Mouse (Mus musculus): ENCODE measurements at regions not wholly inside any gene's neighbourhood (a gene's known extent, or its start where the extent isn't known, plus 50 kb on each side); places are given as distances from the start of the nearest gene placed in this dataset.
"Not testable (repeated sequence)": the region's sequence is repeated elsewhere in the genome, so short reads cannot be mapped to it uniquely, and the experiment has no call there.

DNA sequence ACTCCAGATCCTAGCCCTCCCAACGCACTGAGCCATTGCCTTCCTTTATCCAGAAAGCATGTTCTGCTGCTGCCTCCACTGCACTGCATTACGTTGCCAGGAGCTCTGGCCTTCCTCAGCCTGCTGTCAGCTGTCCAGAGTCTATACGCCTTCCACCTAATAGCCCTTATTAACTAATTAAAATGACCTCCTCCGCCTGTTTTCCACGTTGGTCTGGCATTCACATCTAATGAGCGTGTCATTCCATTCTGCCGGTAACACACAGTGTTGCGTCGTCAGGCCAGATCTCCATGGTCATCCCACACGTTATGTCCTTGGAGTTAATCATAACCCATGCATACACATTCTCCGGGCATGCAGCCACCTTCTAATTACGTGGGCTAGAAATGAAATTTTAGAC is 56.7 kb upstream of the Med4 start:
- DNase-seq (ENCODE audit: low read depth) = no peak

DNA sequence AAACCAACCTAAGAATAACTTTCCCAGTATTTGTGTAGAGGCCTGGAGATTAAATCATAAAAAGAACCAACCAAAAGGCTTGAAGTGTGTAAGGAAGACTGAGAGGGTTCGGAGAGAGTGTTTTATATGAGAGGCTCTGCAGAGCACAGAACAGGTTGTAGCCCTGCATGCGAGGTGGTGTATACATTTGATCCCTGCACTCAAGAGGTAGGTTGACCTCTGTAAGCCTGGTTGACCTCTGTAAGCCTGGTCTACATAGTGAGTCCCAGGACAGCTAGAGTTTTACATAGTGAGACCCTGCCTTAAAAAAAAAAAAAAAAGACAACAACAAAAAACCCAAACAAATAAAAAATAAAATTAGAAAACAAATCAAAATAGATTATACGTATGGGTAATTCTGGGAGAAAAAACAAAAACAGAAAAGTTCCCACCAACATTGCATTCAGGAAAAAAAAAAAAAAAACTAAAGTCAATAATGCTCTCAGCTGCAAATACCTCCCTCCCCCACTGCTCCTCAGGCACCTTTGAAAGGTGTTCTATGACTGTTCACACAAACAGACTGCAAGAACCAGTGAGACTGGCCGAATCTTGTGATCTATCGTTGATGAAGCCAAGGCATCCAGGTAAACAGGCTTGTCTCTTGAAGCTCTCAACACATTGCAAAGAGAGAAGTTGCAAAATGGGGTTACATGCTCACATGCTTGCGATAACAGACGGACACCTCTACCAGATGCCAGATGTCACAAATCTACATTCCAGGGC is 57.3 kb upstream of the Med4 start:
- no peak for DNase-seq (ENCODE audit: low read depth)

DNA sequence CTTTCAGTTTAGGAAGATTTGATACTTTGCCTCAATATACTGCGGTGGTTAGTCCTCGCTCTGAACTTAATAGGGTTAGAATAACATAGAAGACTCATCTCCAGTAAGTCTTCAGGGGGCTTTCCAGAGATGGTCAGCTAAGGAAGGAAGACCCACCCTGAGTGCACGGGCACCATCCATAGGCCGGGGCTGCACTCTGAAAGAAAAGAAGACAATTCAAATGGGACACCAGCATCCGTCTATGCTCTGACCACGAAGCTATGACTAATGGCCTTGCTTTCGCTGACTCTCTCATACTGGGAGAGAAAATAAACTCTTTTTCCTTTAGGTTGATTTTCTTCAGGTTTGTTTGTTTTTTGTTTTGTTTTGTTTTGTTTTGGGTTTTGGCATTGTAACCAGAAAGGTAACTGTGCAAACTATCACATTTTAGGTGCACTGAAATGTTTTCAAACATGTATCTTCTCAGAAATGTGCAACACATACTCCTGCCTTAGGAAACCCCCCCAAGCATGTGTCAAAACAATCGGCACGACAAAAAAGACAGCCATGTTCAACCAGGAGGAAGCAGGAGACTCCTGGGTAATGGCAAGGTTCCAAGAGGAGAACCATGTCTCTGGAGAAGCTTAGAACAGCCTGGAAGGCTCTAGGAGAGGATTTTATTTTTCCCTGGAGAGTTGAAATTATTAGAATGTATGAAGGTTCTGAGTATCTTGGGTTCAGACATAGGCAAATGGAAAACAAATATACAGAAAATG is 58.4 kb upstream of the Med4 start:
- no peak for DNase-seq (ENCODE audit: low read depth)

DNA sequence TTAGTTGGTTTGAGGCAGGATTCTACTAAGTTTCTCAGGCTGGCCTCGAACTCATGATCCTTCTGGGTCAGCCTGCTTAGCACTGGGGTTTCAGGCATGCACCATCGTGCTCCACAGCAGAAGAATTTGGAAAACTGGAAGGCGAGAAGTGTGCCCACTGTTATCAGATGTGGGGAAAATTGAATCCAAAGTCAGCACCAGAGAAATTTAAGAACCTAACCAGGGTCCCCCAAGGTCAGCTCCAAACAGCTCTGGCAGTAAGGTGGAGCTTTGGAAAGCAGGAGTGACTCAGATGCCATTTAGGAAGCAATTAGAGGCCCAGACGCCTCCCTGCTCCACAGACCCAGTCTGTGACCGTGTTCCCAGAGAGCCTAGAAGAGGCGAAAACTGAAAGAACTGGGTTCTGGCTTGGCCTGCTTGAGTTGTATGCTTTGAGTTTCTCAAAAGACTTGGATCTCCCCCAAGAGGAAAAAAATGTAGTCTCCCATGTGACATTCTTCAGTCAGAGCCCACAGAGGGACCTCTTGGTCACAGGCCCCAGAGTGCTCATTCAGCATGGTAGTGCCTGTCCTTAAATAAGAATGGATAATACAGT is 59.8 kb upstream of the Med4 start:
- DNase-seq (ENCODE audit: low read depth) = peak; percentile 91

DNA sequence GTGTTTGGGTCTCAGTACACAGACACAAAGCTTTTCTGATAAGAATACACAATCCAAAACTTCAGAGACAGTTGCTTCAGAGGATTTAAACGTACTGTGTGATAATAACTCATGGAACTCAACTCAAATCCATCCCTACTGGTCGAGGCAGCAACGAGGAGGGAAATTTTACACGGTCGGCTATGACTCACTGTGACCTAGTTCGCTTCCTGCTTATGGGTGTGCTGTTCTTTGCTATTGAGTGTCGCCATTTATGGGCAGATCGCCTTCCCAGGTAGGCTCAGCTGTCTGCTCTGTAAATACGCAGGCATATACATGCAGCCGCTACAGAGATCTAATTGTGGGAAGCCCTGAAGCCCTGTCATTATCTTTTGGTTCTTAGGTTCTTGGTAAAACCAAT is 60.7 kb upstream of the Med4 start:
- no peak for DNase-seq (ENCODE audit: low read depth)

DNA sequence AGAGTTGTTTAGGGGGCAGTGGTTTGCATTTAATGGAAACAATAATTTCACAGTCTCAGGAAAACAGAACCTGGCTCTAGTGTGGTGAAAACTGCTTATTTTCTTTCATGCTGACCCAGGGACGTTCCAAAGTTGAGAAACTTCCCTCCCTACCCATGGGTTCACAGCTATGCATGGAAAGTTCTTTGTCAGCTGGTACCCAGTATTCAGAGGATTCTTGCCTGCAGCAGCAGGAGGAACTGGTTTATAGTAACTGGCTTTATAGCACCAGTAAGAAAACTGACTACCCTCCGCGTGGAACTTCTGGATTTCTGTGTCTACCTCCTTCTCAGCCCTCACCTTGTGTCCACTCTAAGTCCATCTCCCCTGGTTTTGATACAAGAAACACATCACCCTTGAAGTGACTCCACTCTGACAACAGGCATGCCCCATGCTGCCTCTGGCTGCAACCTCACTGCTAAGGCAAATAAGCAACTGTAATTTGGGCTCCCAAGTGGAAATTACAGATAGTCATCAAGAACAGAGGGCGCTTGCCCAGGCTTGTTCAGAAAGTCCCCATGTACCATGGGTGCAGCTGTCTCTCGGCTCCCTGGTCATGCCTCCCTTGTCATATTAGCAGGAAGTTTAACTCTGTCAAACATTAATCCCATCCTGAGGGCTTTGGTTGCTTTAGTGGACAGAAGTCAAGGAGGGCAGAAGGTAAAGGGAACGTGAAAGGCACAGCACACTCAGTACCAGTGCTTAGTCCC is 60.6 kb upstream of the Itm2b start:
- no peak for DNase-seq (ENCODE audit: low read depth)

DNA sequence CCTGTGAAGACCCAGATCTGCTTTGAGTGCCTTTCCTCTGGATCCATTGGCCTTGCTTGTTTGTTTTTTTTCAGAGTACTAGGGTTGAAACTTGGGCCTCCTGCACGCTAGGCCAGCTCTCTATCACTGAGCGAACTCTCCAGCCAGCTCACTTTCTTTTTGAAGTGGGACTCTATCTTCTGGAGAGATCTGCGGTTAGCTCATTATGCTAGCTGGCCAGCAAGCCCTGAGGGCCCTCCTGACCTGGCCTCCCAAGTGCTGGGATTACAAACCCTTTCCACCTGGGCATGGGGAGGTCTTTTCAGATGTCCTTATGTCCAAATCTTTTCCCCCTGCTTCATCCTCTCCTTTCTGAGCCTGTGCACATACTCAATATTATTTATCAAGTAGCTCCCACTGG is 59.6 kb upstream of the Itm2b start:
- DNase-seq (ENCODE audit: low read depth) = no peak

DNA sequence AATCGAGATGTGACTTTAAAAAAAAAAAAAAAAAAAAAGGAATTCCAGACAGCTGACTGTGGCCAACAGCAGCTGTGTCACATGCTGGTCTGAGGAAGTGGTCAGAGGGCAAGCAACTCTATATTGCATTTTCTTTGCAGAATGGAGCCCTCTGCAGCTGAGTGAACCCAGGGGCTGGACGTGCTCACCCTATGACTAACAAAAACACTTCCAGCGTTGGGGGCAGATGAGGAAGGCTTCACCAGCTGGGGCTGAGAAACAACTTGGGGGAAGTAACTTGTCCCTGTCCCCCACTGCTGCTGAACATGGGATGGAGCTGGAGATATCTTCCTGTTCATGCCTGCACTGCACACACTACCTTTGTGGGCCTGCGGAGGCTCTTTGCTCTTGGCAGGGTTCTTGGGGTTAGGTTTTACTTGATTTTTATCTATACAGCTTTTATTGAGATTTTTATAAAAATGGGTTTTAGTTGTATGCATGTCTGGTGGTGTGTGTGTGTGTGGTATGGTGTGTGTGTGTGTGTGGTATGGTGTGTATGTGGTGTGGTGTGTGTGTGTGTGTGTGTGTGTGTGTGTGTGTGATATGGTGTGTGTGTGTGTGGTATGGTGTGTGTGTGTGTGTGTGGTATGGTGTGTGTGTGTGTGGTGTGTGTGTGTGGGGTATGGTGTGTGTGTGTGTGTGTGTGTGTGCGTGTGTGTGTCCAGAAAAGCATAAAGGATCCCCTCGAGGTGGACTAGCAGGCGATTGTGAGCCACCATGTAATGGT is 57.0 kb upstream of the Itm2b start:
- DNase-seq (ENCODE audit: low read depth) = peak; percentile 81

DNA sequence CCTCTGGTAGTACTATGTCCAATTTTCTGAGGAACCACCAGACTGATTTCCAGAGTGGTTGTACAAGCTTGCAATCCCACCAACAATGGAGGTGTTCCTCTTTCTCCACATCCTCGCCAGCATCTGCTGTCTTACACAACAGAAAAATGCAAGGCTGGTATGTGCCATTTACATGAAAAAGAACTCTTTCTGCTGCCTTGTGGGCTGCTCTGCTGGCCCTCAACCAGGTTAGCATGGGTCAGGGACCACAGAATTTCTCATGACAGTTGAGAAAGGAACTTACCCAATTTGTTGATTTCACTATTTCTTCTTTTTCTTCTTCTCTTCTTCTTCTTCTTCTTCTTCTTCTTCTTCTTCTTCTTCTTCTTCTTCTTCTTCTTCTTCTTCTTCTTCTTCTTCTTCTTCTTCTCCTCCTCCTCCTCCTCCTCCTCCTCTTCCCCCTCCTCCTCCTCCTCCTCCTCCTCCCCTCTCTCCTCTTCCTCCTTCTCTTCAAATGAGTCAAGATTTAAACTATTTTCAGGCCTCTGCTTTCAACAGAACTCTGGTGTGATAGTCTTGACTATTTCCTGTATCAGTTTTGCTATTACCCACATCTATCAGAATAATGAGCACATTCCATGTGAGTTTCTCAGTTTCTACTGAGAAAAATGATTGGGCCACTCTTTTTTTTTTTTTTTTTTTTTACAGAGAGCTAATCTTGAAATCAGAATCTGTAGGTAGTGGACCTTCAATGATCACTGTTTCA is 56.3 kb upstream of the Itm2b start:
- DNase-seq (ENCODE audit: low read depth) = not testable (repeated sequence)

DNA sequence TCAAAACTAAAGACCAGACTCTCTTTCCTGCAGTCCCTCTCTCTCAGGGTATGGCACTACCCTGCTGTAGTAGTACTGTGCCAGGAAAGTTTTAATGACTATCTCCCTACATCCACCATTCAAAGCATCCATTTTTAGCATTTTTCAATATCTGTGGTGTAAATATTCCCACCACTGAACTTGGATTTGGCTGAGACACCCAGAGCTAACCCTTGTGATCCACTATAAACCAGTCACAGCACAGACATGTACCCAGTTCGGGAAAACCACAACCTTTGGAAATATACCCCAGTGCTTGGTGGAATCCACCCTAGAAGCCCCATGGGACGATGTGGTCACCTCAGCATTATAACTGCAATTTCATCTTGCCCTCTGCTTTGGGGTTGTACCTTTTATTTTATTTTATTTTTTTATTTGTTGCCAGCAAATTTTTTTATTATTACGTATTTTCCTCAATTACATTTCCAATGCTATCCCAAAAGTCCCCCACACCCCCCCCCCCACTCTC is 54.8 kb upstream of the Itm2b start:
- DNase-seq (ENCODE audit: low read depth) = no peak

DNA sequence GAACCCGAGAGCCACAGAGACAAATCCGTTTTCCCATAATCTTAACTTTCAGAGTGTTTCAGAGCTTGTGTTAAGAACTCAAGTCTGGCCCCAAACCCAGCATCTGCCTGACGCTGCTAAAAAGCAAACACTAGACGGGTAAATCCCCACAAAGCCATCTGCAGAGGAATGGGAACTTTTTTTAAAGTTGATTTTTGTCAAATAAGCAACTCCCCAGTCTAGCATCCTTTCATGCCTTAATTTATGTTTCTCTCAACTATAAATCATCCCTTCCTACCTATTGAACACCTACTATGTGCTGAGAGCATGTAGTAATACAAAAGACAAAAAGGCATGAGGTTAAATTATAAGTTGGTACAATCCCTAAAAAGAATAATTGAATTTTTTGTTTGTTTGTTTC is 50.8 kb upstream of the Itm2b start:
- no peak for DNase-seq (ENCODE audit: low read depth)

Measured in fibroblast of lung, adult 2 months (primary cell).